In genomic region chr1:102687367-102688070, GRCm38 (mm10) we compare ENCODE assay signal across 23 mouse cellular contexts.
"Had no signal": no experiment of that assay in that cellular context is flagged by ENCODE, and none has a peak within 500 bp of the region (broad histone marks: within the 10 kb centered on the region; RNA-seq: fewer than 3 reads in every experiment).

No protein-coding gene starts in this region.

- H3K9ac ChIP-seq: limb, embryonic 13.5 days; liver, embryonic 12.5 days; liver, embryonic 15.5 days; lung, embryonic 15.5 days; midbrain, embryonic 15.5 days; neural tube, embryonic 12.5 days; neural tube, embryonic 15.5 days; stomach, embryonic 15.5 days had no signal

- ATAC-seq: liver, embryonic 12.5 days; midbrain, embryonic 15.5 days had no signal

- H3K4me2 ChIP-seq: limb, embryonic 13.5 days; liver, embryonic 12.5 days; liver, embryonic 15.5 days; lung, embryonic 15.5 days; midbrain, embryonic 11.5 days; midbrain, embryonic 15.5 days; neural tube, embryonic 12.5 days; neural tube, embryonic 15.5 days; stomach, embryonic 15.5 days had no signal

- H3K4me1 ChIP-seq: limb, embryonic 10.5 days; limb, embryonic 13.5 days; liver, embryonic 12.5 days; liver, embryonic 15.5 days; lung, embryonic 15.5 days; megakaryocyte, embryonic 14.5 days; midbrain, embryonic 15.5 days; neural tube, embryonic 12.5 days; neural tube, embryonic 15.5 days; stomach, embryonic 15.5 days had no signal

- H3K27me3 ChIP-seq: limb, embryonic 13.5 days; liver, embryonic 12.5 days; liver, embryonic 15.5 days; lung, embryonic 15.5 days; megakaryocyte, embryonic 14.5 days; midbrain, embryonic 15.5 days; neural tube, embryonic 12.5 days; neural tube, embryonic 15.5 days; stomach, embryonic 15.5 days had no signal

- H3K36me3 ChIP-seq: limb, embryonic 10.5 days; limb, embryonic 13.5 days; liver, embryonic 12.5 days; liver, embryonic 15.5 days; lung, embryonic 15.5 days; midbrain, embryonic 15.5 days; neural tube, embryonic 12.5 days; neural tube, embryonic 15.5 days; stomach, embryonic 15.5 days had no signal

- DNase-seq: kidney, adult 8-10 months; kidney, postnatal 14 days; layer of hippocampus, adult 9-11 months; liver; lung, adult 18-20 months; lung, postnatal 10 days; lung, postnatal 36 days; right cerebral cortex, adult 18-20 months; right cerebral cortex, postnatal 14 days; right cerebral cortex, postnatal 4 days; thymus, postnatal 25 days had no signal

- H3K9me3 ChIP-seq: limb, embryonic 10.5 days; limb, embryonic 13.5 days; liver, embryonic 12.5 days; liver, embryonic 15.5 days; lung, embryonic 15.5 days; megakaryocyte, embryonic 14.5 days; midbrain, embryonic 15.5 days; neural tube, embryonic 12.5 days; neural tube, embryonic 15.5 days; stomach, embryonic 15.5 days had no signal

- H3K27ac ChIP-seq: layer of hippocampus, adult 2 months; limb, embryonic 10.5 days; limb, embryonic 13.5 days; liver, embryonic 12.5 days; liver, embryonic 15.5 days; lung, embryonic 15.5 days; midbrain, embryonic 15.5 days; neural tube, embryonic 12.5 days; neural tube, embryonic 15.5 days; stomach, embryonic 15.5 days had no signal

- H3K4me3 ChIP-seq: layer of hippocampus, adult 2 months; limb, embryonic 10.5 days; limb, embryonic 13.5 days; liver, embryonic 12.5 days; liver, embryonic 15.5 days; lung, embryonic 15.5 days; megakaryocyte, embryonic 14.5 days; midbrain, embryonic 15.5 days; neural tube, embryonic 12.5 days; neural tube, embryonic 15.5 days; stomach, embryonic 15.5 days had no signal
